Mouse (Mus musculus): ENCODE measurements around the gene Ptpa. TPM values are rescaled to one million over a fixed set of nuclear protein-coding genes. Genes with fewer than 3 reads are reported as not detected.

Gene Ptpa
- polyA plus RNA-seq (2016; fragmentation: Nextera tagmentation; extraction: Ambion mirVana): 172 and 177 TPM in 2 replicates

GRCm38 (mm10) chr2:30415936-30416648, at the start of gene Ptpa:
Gene Ptpa (plus strand): TSS chr2:30416039.
- Histone ChIP-seq H3K36me3 (peaks cover 2% of the 10 kb centered on the region; the same call in 1 of the 2 replicates), H3K9me3 (replicated peaks) (no peaks in the 10 kb centered on the region), H3K4me3 (peak within 1 kb of the TSS; percentile 83), H3K4me1 (peaks cover 46% of the 10 kb centered on the region), H3K27ac (peak within 1 kb of the TSS; percentile 98), H3K27me3 (ENCODE audit: low read depth, poor library complexity, severe bottlenecking) (peaks cover 16% of the 10 kb centered on the region)
- under 1% methylated on average over 67 of the region's 67 CpGs for WGBS
- DNase-seq (ENCODE audit: low spot score): peak; percentile 95

- WGBS: 91% methylated on average over 5 of the region's 5 CpGs
- Histone ChIP-seq H3K36me3 (peaks cover 52% of the 10 kb centered on the region), H3K27me3 (ENCODE audit: low read depth, poor library complexity, severe bottlenecking) (no peaks in the 10 kb centered on the region), H3K27ac (no peak overlapping the region), H3K4me3 (no peak overlapping the region), H3K9me3 (replicated peaks) (no peaks in the 10 kb centered on the region), H3K4me1 (peaks cover 16% of the 10 kb centered on the region)
- no peak for DNase-seq (ENCODE audit: low spot score)
These were observed 49.6 kb upstream of the Ptpa start for GRCm38 (mm10) chr2:30366203-30366602.

GRCm38 (mm10) chr2:30371544-30371943, 44.3 kb upstream of the Ptpa start:
- peaks cover 98% of the 10 kb centered on the region for H3K36me3 ChIP-seq

GRCm38 (mm10) chr2:30372726-30373125, 43.1 kb upstream of the Ptpa start:
- Histone ChIP-seq H3K27ac (no peak overlapping the region), H3K4me1 (no peaks in the 10 kb centered on the region), H3K27me3 (ENCODE audit: low read depth, poor library complexity, severe bottlenecking) (no peaks in the 10 kb centered on the region), H3K9me3 (replicated peaks) (no peaks in the 10 kb centered on the region), H3K4me3 (no peak overlapping the region), H3K36me3 (peaks cover 98% of the 10 kb centered on the region)
- 95% methylated on average over 5 of the region's 5 CpGs for WGBS
- no peak for DNase-seq (ENCODE audit: low spot score)

More at GRCm38 (mm10) chr2:30371544-30371943, 44.3 kb upstream of the Ptpa start:
- H3K4me1 ChIP-seq: no peaks in the 10 kb centered on the region
- H3K4me3 ChIP-seq: no peak overlapping the region
- no peak for DNase-seq (ENCODE audit: low spot score)
- H3K27ac ChIP-seq: no peak overlapping the region
- 96% methylated on average over 8 of the region's 8 CpGs for WGBS
- H3K27me3 ChIP-seq (ENCODE audit: low read depth, poor library complexity, severe bottlenecking): no peaks in the 10 kb centered on the region
- no peaks in the 10 kb centered on the region for H3K9me3 ChIP-seq (replicated peaks)

DNA sequence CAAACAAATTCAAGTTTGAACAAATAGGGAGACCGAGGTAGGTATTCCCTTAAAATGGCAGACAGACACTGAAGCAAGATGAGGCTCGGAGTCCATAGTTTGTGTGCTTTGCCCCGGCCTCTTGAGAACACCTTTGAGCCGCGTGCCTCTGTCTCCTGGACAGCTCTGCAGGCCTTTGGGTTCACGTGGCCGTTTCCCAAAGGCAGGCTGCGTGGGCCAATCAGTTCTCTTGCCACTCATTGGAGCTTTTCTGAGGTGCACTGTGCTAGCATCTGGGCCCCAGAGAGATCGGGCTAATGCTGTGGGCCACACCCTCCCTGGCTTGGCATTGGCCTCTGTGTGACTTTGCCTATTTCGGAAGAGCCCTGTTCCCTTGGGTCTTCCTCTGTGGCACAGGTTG, 39.9 kb upstream of the Ptpa start:
- Histone ChIP-seq H3K27ac (no peak overlapping the region), H3K4me1 (no peaks in the 10 kb centered on the region), H3K4me3 (no peak overlapping the region), H3K9me3 (replicated peaks) (no peaks in the 10 kb centered on the region), H3K27me3 (ENCODE audit: low read depth, poor library complexity, severe bottlenecking) (no peaks in the 10 kb centered on the region), H3K36me3 (peaks cover 98% of the 10 kb centered on the region)
- WGBS: 93% methylated on average over 10 of the region's 10 CpGs
- no peak for DNase-seq (ENCODE audit: low spot score)

GRCm38 (mm10) chr2:30377721-30378120, 38.1 kb upstream of the Ptpa start:
- peaks cover 98% of the 10 kb centered on the region for H3K36me3 ChIP-seq
- DNase-seq (ENCODE audit: low spot score): no peak
- WGBS: 84% methylated on average over 5 of the region's 5 CpGs
- no peaks in the 10 kb centered on the region for H3K27me3 ChIP-seq (ENCODE audit: low read depth, poor library complexity, severe bottlenecking)
- H3K4me1 ChIP-seq: no peaks in the 10 kb centered on the region
- H3K9me3 ChIP-seq (replicated peaks): no peaks in the 10 kb centered on the region
- no peak overlapping the region for H3K4me3 ChIP-seq
- no peak overlapping the region for H3K27ac ChIP-seq

DNA sequence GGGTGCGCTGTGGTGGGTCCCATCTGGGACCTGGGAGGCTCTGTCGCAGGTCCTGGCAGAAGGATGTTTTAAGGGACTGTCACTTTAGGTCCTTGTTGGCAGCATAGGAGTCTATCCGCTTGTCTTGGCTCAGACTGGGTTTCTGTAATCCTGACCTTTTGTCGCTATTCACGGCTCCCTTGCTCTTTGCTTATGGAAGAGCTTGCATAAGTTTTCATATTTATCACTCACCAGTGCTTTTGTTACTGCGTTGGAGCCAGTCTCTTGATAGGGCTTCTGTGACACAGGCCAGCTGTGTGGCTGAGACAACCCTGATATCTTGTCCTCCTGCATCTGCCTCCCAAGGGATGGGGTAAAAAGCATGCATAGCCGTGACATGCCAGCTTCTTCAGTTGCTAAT, 36.5 kb upstream of the Ptpa start:
- DNase-seq (ENCODE audit: low spot score): no peak
- no peaks in the 10 kb centered on the region for H3K27me3 ChIP-seq (ENCODE audit: low read depth, poor library complexity, severe bottlenecking)
- no peaks in the 10 kb centered on the region for H3K9me3 ChIP-seq (replicated peaks)
- no peaks in the 10 kb centered on the region for H3K4me1 ChIP-seq
- WGBS: 93% methylated on average over 7 of the region's 7 CpGs
- H3K36me3 ChIP-seq: peaks cover 98% of the 10 kb centered on the region
- H3K4me3 ChIP-seq: no peak overlapping the region
- H3K27ac ChIP-seq: no peak overlapping the region

DNA sequence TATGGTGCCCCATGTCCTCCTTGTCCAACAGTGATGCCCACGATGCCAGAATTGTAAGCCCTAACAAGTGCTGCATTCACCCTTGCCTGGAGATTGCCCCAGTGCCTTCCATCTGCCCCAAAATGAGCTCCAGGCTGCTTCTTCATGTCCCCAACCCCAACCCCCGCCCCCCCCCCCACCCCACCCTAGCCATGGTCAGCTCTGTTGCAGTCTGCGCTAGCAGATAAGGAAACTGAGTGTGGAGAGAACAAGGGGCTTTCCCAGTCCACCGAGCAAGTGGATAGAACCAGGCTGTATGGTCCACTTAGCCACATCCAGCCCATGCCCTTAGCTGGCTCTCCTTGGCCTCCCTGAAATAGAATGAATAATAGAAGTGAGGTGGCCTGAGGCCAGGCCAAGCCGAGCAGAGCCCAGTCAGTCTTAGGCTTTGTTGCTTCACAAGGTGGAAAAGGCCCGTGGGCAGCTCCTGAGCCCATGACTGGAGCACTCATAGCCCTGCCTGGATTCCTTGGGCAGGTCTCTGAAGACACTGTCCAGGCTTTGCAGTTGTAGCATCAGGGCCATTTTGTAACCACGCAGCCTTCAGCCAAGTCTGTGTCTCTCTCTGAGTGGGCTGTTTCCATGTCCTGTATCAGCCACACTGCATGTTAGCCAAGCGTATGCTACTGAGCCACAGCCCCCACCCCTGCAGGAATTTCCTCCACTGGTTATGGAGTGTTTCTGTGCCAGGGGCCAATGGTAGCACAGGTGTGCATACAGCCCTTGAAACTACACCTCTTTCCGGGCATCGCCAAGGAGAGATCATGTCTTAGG, 35.1 kb upstream of the Ptpa start:
- Histone ChIP-seq H3K27me3 (ENCODE audit: low read depth, poor library complexity, severe bottlenecking) (no peaks in the 10 kb centered on the region), H3K36me3 (peaks cover 100% of the 10 kb centered on the region), H3K9me3 (replicated peaks) (no peaks in the 10 kb centered on the region), H3K4me1 (no peaks in the 10 kb centered on the region), H3K27ac (peak overlapping the region; percentile 33; the same call in 1 of the 2 replicates), H3K4me3 (no peak overlapping the region)
- 93% methylated on average over 10 of the region's 10 CpGs for WGBS
- no peak for DNase-seq (ENCODE audit: low spot score)

- H3K4me3 ChIP-seq: no peak overlapping the region
- H3K9me3 ChIP-seq (replicated peaks): no peaks in the 10 kb centered on the region
- 95% methylated on average over 4 of the region's 4 CpGs for WGBS
- no peaks in the 10 kb centered on the region for H3K4me1 ChIP-seq
- H3K27ac ChIP-seq: no peak overlapping the region
- DNase-seq (ENCODE audit: low spot score): no peak
- no peaks in the 10 kb centered on the region for H3K27me3 ChIP-seq (ENCODE audit: low read depth, poor library complexity, severe bottlenecking)
- H3K36me3 ChIP-seq: peaks cover 95% of the 10 kb centered on the region
These were observed 34.5 kb upstream of the Ptpa start for GRCm38 (mm10) chr2:30381377-30381725.

- Histone ChIP-seq H3K36me3 (peaks cover 60% of the 10 kb centered on the region), H3K4me3 (no peak overlapping the region)
These were observed 31.0 kb upstream of the Ptpa start for GRCm38 (mm10) chr2:30384814-30385213.

GRCm38 (mm10) chr2:30385591-30385990, 30.2 kb upstream of the Ptpa start:
- no peaks in the 10 kb centered on the region for H3K9me3 ChIP-seq (replicated peaks)
- WGBS: 92% methylated on average over 4 of the region's 4 CpGs
- H3K4me1 ChIP-seq: no peaks in the 10 kb centered on the region
- H3K4me3 ChIP-seq: no peak overlapping the region
- H3K27ac ChIP-seq: no peak overlapping the region
- peaks cover 52% of the 10 kb centered on the region for H3K36me3 ChIP-seq
- DNase-seq (ENCODE audit: low spot score): no peak
- H3K27me3 ChIP-seq (ENCODE audit: low read depth, poor library complexity, severe bottlenecking): no peaks in the 10 kb centered on the region

More at GRCm38 (mm10) chr2:30384814-30385213, 31.0 kb upstream of the Ptpa start:
- no peaks in the 10 kb centered on the region for H3K9me3 ChIP-seq (replicated peaks)
- no peak overlapping the region for H3K27ac ChIP-seq
- H3K27me3 ChIP-seq (ENCODE audit: low read depth, poor library complexity, severe bottlenecking): no peaks in the 10 kb centered on the region
- no peaks in the 10 kb centered on the region for H3K4me1 ChIP-seq
- no peak for DNase-seq (ENCODE audit: low spot score)
- 90% methylated on average over 5 of the region's 5 CpGs for WGBS

DNA sequence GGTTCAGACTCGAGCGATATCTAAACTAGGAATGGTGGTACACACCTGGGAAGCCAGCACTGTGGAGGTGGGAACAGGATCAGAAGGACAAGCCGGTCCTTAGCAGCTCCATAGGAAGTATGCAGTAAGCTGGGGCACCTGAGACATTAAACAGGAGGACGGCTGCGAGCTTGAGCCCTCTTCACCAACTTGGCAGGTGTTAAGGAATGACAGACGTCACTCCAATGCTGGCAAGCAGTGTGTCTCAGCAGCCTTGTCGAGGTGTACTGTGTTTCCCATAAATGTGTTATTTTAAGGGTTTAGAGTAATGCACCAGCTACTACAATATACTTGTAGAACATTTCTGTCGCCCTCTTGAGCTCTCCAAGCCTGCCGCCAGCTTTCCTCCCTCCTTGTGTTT, 28.9 kb upstream of the Ptpa start:
- Histone ChIP-seq H3K9me3 (replicated peaks) (no peaks in the 10 kb centered on the region), H3K4me1 (peaks cover 3% of the 10 kb centered on the region; the same call in 1 of the 2 replicates), H3K36me3 (peaks cover 39% of the 10 kb centered on the region), H3K4me3 (no peak overlapping the region), H3K27me3 (ENCODE audit: low read depth, poor library complexity, severe bottlenecking) (no peaks in the 10 kb centered on the region), H3K27ac (no peak overlapping the region)
- DNase-seq (ENCODE audit: low spot score): no peak
- 87% methylated on average over 9 of the region's 9 CpGs for WGBS

DNA sequence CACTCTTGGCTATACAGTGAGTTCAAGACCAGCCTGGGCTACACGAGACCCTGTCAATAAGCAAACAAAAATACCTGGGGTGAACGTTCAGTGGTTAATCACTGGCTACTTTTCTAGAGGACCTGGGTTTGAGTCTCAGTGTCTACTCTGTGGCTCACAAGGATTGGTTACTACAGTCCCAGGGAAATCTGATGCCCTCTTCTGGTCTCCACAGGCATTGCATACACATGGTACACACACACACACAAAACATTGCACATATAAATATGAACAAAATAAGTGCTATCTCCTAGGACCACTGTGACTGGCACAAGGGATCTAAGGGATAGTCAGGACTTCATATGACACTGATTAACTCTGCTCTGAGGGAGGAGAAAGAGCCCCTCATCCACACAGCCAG, 26.8 kb upstream of the Ptpa start:
- no peak overlapping the region for H3K27ac ChIP-seq
- no peak overlapping the region for H3K4me3 ChIP-seq
- no peaks in the 10 kb centered on the region for H3K27me3 ChIP-seq (ENCODE audit: low read depth, poor library complexity, severe bottlenecking)
- peaks cover 18% of the 10 kb centered on the region for H3K36me3 ChIP-seq
- H3K9me3 ChIP-seq (replicated peaks): no peaks in the 10 kb centered on the region
- WGBS: 89% methylated on average over 2 of the region's 2 CpGs
- H3K4me1 ChIP-seq: peaks cover 14% of the 10 kb centered on the region
- no peak for DNase-seq (ENCODE audit: low spot score)
